Comparison of ENCODE assay signal across 8 mouse cellular contexts in genomic region chr9:96196636-96197181, GRCm38 (mm10). TPM values are rescaled to one million over a fixed set of nuclear protein-coding genes. Genes with fewer than 3 reads are reported as not detected.
DNase-seq lines count a peak whose midpoint lies in the region; ATAC-seq lines count a peak whose summit lies in the region.

No protein-coding gene starts in this region.

- peaks cover 13% of the 10 kb centered on the region for H3K4me1 ChIP-seq in forebrain, embryonic 16.5 days (replicated peaks; ENCODE audit: control insufficient read depth, insufficient read depth, low read length)
- peaks cover 27% of the 10 kb centered on the region for H3K4me1 ChIP-seq in hindbrain, embryonic 10.5 days (replicated peaks)

- DNase-seq in Muller cell, postnatal 12 days (ENCODE audit: inconsistent ontology term), result peak; percentile 56
- DNase-seq in cerebellum, adult 18-20 months, result peak; percentile 61 to 63
- peak; percentile 56 for DNase-seq in hindbrain, embryonic 10.5 days (ENCODE audit: low spot score)
- peak; percentile 34 to 45 for DNase-seq in layer of hippocampus, postnatal 25 days (ENCODE audit: extremely low spot score in 1 of 2, low spot score in 1 of 2)
- DNase-seq in lung, postnatal 36 days, result peak; percentile 56
- DNase-seq in right cerebral cortex, adult 18-20 months, result peak; percentile 81
- DNase-seq in urinary bladder, postnatal 25 days (ENCODE audit: low spot score), result peak; percentile 23

- peak overlapping the region; percentile 79 for H3K9ac ChIP-seq in forebrain, embryonic 16.5 days (replicated peaks; ENCODE audit: low read depth, low read length)

- H3K27me3 ChIP-seq in forebrain, embryonic 16.5 days (replicated peaks; ENCODE audit: control insufficient read depth, insufficient read depth, low read length), result no peaks in the 10 kb centered on the region
- H3K27me3 ChIP-seq in hindbrain, embryonic 10.5 days (ENCODE audit: insufficient read depth, poor library complexity, severe bottlenecking), result no peaks in the 10 kb centered on the region

- peak overlapping the region; percentile 97 for H3K4me2 ChIP-seq in forebrain, embryonic 16.5 days (ENCODE audit: low read length)

- WGBS in forebrain, embryonic 16.5 days, result under 1% methylated on average over 20 of the region's 20 CpGs
- WGBS in hindbrain, embryonic 10.5 days, result under 1% methylated on average over 20 of the region's 20 CpGs

- H3K4me3 ChIP-seq in forebrain, embryonic 16.5 days (replicated peaks; ENCODE audit: low read length), result peak overlapping the region; percentile 93
- peak overlapping the region; percentile 91 for H3K4me3 ChIP-seq in hindbrain, embryonic 10.5 days

- H3K9me3 ChIP-seq in forebrain, embryonic 16.5 days (ENCODE audit: control insufficient read depth, low read length), result no peaks in the 10 kb centered on the region
- H3K9me3 ChIP-seq in hindbrain, embryonic 10.5 days, result no peaks in the 10 kb centered on the region

- no peak for ATAC-seq in forebrain, embryonic 16.5 days

- H3K27ac ChIP-seq in forebrain, embryonic 16.5 days (ENCODE audit: low read length), result peak overlapping the region; percentile 45
- H3K27ac ChIP-seq in hindbrain, embryonic 10.5 days, result peak overlapping the region; percentile 91

- H3K36me3 ChIP-seq in forebrain, embryonic 16.5 days (ENCODE audit: control insufficient read depth, insufficient read depth), result no peaks in the 10 kb centered on the region
- H3K36me3 ChIP-seq in hindbrain, embryonic 10.5 days, result no peaks in the 10 kb centered on the region

RNA-seq across cellular contexts. Expression of gene Tfdp2, which starts 0.6 kb away (rescaled TPM):
- 33.1 and 33.7 TPM in 2 replicates for polyA plus RNA-seq in forebrain, embryonic 16.5 days (2015; fragmentation: Nextera tagmentation; extraction: Ambion mirVana)
- 68.4 and 81.6 TPM in 2 replicates for polyA plus RNA-seq in hindbrain, embryonic 10.5 days (2016; fragmentation: Nextera tagmentation; extraction: Ambion mirVana)
- total RNA-seq in layer of hippocampus, postnatal 25 days (2021), result 10 to 100 TPM; 32.1 to 41.6 TPM

Comparison
In these comparisons a context has a peak if more than half of its experiments do, and no peak if none do; other contexts are left out.
1. DNase-seq: peak in every context shown above with its lines; median percentile 81 in right cerebral cortex, adult 18-20 months; 62 in cerebellum, adult 18-20 months; 56 in Muller cell, postnatal 12 days; 56 in hindbrain, embryonic 10.5 days; 56 in lung, postnatal 36 days; 40 in layer of hippocampus, postnatal 25 days; 23 in urinary bladder, postnatal 25 days.